Mouse (Mus musculus) cerebellum, adult 9-10 months (tissue): ENCODE measurements around the gene Rnf157.
"Not testable (repeated sequence)": the region's sequence is repeated elsewhere in the genome, so short reads cannot be mapped to it uniquely, and the experiment has no call there.

Source experiments
- DNase-seq: peaks from one replicate; pipeline ENCODE4 v3.0.0; 2022

Gene Rnf157

DNA sequence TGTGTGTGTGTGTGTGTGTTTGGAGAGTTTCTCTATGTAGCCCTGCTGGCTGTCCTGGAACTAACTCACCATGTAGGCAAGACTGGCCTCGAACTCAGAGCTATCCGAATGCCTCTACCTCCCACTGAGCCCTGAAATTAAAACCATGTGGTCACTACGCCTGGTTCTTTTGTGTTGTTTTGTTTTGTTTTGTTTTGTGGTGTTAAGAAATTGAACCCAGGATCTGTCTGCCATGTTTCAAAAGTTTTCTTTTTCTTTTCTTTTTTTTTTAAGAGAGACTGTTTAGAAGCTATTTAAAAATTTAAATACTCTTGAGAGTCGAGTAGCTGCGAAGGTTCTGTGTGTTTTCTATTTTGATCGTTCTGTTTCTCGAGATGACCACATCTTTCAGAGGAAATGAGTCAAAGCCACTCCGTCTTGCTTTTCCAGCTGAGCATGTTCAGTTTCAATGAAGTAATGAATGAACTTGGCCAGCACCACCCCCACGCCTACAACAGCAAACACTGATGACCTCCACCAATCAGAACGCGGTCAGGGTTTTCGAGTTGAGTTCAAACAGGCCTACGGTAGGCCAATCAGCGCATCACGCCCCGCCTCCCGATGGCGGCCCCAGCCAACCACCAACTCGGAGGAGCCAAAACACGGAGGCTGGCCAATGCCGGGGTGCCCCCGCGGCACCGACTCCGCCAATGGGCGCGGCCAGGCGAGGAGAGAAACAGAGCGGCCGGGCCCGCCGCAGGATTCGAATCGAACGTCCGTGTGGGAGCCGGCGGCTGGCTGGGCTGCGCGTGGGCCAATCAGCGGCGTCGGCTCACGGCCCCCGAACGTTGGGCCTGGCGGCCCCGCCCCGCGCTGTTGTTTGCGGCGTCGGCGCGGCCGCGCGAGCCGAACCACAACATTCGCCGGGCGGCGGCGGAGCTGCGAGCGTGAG lies 20.8 kb upstream of the Rnf157 start, which contains the start of gene Ubald2:
Gene Ubald2 (plus strand): TSS at position 739 of the 931 bp plus-strand sequence.
- peak; percentile 99 for DNase-seq

GRCm38 (mm10) chr11:116432593-116433355 lies 19.9 kb upstream of the Rnf157 start:
- no peak for DNase-seq

DNA sequence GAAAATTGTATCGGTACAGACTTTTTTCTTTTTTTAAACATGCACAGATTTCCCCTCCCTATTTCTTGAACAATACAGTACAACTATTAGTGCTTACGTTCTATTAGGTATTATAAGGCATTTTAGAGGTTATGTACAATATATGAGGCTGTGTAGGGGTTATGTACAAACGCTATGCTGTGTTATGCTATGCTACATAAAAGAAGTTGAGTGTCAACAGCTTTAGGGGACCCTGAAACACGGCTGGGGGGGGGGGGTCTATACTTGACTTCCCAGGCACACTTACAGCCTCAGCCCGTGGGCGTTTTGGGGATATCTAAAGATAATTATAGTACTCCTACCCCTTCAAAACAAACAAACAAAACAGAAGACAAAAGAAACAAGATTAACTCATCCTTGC lies 19.3 kb upstream of the Rnf157 start:
- no peak for DNase-seq

DNA sequence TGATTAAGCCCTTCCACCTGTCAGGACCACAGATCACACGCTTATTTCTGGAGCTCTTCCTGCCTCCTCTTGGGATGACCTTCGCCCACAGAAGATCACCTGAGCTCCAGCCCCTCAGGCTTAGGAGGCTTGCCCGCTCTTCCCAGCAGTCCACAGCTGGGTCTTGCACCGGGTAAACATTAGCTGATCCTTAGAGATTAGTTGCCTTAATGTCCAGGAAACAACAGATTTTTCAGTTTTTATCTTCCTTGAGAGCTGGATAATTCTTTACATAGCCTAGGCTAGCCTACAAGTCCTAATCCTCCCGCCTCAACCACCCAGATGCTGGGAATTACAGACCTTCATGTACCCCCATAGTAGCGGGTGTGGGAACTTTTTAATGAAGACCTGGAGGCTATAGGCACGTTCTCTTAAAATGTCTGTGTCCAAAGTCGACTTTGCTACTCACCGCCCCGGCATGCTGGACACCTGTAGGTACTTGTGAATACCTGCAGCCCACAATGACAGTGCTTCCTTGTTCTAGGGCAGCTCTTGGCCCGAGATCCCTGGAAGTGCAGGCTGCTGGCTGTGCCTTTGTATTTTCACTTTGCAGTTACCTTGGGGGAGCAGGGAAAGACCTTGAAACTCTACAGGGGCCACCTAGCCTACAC lies 18.7 kb upstream of the Rnf157 start:
- no peak for DNase-seq

- no peak for DNase-seq
These were observed 18.0 kb upstream of the Rnf157 start for GRCm38 (mm10) chr11:116430723-116431427.

DNA sequence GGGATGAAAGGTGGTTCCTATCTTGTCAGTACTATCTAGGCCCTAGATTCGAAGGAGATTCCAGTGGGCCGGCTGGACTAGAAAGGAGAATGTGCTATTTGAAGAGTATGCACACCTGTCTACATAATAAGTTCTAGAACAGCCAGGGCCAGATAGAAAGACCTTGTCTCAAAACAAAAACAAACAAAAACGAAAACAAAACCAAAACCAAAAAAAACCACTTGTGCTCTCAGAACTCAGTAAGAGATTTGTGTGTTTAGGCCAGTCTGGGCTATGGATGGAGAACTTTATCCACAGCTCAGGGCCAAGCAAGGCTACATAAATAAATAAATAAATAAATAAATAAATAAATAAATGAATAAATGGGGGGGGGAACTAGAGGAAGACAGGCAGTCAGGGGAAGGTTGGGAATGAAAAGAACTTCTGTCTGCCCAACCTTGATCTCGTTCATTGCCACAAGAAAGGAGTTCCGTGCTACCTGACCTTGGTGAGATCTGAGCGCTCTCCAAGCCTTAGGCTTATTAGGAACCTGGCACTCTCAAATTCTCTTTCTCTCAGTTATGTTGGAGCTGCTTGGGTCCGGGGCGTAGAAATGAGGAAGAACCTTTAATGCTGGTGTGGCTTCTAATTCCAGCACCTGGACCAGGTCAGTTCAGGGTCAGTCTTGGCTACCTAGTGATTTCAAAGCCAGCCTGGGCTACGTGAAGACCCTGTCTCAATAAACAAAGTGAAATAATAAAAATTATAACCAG lies 17.2 kb upstream of the Rnf157 start:
- DNase-seq, result no peak

DNA sequence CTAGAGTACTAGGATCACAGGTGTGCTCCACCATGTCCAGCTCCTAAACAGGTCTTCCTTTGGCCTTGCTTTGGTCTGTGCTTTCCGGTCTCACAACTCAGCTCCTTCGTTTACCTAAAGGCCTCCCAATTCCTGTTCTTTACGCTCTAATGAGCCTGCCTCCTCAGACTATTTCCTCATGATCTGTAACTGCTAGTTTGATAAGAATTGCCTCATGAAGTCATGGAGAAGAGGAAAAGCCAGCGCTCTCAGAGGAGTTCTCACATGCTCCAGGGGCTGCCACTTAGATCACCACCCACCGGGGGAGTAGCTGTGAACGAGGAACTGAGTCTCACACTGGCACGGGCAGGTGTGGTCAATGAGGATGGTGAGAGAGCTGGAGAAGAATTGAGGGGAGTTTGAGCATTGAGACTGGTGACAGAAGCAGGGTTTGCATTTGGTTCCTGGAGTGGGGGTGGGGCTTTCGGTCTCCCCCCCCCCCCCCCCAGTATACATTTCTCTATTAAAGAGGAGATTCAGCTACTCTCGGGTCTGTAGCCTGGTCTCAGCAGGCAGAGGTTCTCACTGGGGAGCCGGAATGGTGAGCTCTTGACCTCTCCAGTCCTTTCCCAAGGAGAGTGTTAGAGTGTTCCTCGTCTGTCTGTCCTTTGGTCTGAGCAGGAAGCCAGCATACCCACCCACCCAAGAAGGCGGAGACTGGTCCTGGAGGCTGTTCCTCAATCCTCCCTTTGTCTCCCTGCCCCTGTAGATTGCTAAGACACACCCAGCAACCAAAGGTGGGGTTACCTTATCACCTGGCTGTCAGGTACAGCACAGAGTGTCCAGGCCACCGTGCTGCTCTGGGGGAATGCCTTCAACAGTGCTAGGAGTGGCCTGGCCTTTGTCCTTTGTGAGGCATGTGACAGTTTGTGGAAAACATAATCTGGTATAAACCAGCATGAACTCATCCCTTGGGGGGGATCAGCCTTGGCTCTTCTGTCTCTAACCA lies 16.3 kb upstream of the Rnf157 start:
- no peak for DNase-seq

DNA sequence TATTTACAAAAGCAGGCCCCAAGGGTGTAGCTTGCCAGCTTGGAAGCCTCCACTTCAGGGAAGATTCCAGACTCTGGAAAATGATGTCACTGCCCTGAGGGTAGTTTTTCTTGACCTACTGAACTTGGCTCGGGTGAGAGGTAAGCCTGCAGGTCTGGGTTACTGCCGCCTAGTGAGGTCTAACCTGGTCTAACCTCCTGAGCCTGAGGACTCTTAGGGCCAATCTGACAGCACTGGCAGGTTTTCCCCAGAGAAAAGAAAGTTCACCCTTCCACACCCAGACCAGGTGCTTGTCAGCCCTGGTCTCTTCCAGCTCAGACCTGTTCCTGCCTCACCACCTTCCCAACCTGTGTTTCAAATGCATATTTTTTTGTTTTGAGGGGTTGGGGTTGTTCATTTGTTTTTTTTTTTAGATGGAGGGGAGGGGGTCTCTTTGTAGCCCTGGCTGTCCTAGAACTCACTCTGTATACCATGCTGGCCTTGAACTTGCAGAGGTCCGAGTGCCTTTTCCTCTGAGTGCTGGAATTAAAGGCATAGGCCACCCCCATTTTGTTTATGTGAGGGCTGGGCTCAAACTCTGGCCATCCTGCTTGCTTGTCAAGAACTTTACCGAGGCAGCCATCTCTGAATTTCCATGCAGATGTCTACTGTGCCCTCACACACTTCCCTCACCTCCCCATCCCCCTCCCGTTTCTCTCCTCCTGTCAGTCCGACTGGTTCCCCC lies 14.2 kb upstream of the Rnf157 start:
- no peak for DNase-seq

GRCm38 (mm10) chr11:116426328-116426727 lies 13.5 kb upstream of the Rnf157 start:
- DNase-seq, result not testable (repeated sequence)

DNA sequence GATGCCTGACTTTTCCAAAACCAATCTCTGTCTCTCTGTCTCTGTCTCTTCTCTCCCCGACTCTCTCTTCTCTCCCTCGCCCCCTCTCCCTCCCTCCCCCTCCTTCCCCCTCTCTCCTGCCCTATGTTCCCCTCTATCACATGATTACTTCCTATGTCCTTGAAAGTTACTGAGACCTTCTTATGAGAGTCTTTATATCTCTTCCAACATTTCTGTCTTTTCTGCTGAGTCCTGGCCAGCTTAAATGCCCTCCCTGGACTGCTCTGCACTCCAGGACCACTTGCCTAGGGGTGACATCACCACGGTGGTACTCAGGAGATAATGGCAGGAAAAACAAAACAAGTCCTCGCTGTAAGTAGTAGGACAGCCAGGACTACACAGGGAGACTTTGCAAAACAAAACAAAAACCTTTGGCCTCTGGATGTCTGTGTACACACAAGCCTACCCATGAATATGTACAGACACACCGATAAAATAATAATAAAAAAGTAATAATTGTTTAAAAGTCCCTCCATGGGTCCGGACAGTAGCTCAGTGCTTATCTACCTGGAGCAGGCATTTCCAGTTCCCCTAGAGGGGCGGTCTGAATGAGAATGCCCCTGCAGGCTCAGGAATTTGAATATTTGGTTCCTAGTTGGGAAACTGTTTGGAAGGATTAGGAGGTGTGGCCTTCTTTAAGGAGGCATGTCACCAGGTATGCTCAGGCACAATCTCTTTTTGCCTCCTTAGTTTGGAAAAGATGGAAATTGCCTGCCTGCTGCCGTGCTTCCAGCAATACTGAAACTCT lies 12.0 kb upstream of the Rnf157 start:
- DNase-seq, result no peak

- no peak for DNase-seq
These were observed 11.2 kb upstream of the Rnf157 start for GRCm38 (mm10) chr11:116423782-116424620.

DNA sequence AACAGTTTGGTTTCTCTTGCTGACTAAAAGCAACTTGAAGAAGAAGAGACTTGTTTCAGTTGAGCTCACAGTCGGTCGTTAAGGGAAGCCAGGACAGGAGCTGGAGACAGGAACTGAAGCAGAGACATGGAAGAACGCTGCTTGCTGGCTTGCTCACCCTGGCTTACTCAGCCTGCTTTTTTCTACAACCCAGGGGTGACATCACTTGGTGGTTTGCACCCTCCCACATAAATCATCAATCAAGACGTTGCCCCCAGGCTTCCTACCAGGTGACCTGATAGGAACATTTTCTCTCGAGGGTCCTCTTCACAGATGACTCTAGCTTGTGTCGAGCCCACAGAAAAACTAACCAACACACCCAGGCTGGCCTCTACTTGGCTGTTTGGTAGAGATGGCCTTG lies 10.4 kb upstream of the Rnf157 start:
- no peak for DNase-seq

DNA sequence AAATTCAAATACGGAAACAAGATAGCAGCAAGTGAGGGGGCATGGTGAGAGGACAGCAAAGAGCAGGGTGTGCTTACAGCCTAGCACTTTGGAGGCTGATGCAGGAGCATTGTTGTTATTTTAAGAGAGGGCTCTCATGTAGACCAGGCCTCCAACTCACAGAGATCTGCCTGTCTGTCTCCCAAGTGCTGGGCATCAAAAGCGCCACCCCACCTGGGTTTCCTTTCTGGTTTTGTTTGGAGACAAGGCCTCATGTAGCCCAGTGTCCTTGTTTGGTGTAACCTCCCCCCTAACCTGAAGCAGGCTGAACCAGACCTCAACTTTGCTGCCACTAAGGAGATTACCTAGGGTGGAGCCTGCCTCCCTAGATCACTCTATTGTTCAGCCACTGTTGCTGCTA lies 9.7 kb upstream of the Rnf157 start:
- DNase-seq, result no peak

- DNase-seq, result no peak
These were observed 8.3 kb upstream of the Rnf157 start for GRCm38 (mm10) chr11:116421102-116421501.

- DNase-seq, result no peak
These were observed 6.1 kb upstream of the Rnf157 start for GRCm38 (mm10) chr11:116418841-116419462.

DNA sequence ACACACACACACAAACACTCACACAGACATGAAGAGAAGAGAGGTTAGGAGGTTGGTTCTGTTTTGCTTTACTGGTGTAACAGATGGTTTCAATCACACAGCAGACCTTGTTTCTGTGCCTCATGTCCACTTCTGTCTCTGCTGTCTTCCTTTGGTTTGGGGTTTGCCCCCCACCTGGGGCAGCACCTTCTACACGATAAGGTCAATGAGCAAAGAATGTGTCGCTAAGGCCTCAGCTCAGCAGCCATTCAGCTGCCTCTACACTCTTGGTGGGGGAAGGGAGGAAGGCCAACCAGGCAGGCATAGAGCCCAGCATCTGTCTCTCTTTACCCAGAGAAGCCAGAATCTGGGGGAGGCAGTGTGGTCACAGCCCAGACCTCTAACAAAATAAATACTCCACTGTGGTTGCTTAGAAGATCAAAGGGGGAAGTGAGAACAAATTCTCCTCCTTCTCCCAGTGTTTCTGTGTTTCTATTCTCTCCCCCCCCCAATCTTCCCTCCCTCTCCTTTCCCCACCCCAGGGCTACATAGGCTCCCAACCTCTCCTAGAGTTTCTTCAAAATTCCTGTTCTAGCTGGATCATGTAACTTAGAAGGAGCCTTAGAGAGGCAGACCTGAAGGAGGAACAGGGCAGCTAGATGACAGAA lies 5.5 kb upstream of the Rnf157 start:
- DNase-seq, result no peak

- no peak for DNase-seq
These were observed 4.2 kb upstream of the Rnf157 start for GRCm38 (mm10) chr11:116417054-116417453.
